Comparison of ENCODE assay signal across 1 mouse cellular context in genomic region chr17:74286140-74286730, GRCm38 (mm10).
TF ChIP-seq lines count a peak whose summit lies in the region.

No protein-coding gene starts in this region.

TF ChIP-seq in MEL, 35 proteins besides CTCF, POLR2A, EP300 and RAD21:
- TF ChIP-seq SMC3 (IDR thresholded peaks at IDR 0.05; ENCODE audit: low read depth, low read length) (no peak), POLR2AphosphoS5 (IDR thresholded peaks at IDR 0.05; ENCODE audit: borderline replicate concordance, low read depth, low read length) (no peak), HCFC1 (IDR thresholded peaks at IDR 0.05; ENCODE audit: low read depth, low read length) (no peak), ZMIZ1 (IDR thresholded peaks at IDR 0.05; ENCODE audit: low read depth, low read length) (peak; percentile 36; the same call in 1 of the 2 replicates), TCF12 (IDR thresholded peaks at IDR 0.05; ENCODE audit: low read depth, low read length) (peak; percentile 86), NELFE (IDR thresholded peaks at IDR 0.05; ENCODE audit: low read depth, low read length) (no peak), BHLHE40 (IDR thresholded peaks at IDR 0.05; ENCODE audit: borderline replicate concordance, low read depth, low read length) (peak; percentile 82), MXI1 (IDR thresholded peaks at IDR 0.05; ENCODE audit: low read depth, low read length) (peak; percentile 62), TBP (IDR thresholded peaks at IDR 0.05; ENCODE audit: low read depth, low read length) (peak; percentile 44; the same call in 1 of the 2 replicates), USF2 (IDR thresholded peaks at IDR 0.05; ENCODE audit: borderline replicate concordance in 1 of 2, insufficient read depth in 1 of 2, low read depth in 1 of 2, low read length in 2 of 2) (no peak; a peak in 1 of 4 replicates), ZNF384 (IDR thresholded peaks at IDR 0.05; ENCODE audit: low read depth, low read length) (peak; percentile 73), E2F4 (IDR thresholded peaks at IDR 0.05; ENCODE audit: borderline replicate concordance, low read depth, low read length) (no peak), GATA1 (IDR thresholded peaks at IDR 0.05; ENCODE audit: low read depth, low read length) (peak; percentile 76), MAZ (IDR thresholded peaks at IDR 0.05; ENCODE audit: low read depth, low read length) (0 out of 2 replicates have a peak, but pooled peaks have one; percentile 23), CHD1 (IDR thresholded peaks at IDR 0.05; ENCODE audit: low read depth, low read length) (peak; percentile 51; the same call in 1 of the 2 replicates), POLR2AphosphoS2 (IDR thresholded peaks at IDR 0.05; ENCODE audit: low read length) (no peak), MYB (IDR thresholded peaks at IDR 0.05; ENCODE audit: low read depth, low read length) (peak; percentile 90), GABPA (IDR thresholded peaks at IDR 0.05; ENCODE audit: low read depth, low read length) (no peak), ZC3H11A (IDR thresholded peaks at IDR 0.05; ENCODE audit: low read depth, low read length) (no peak), ETS1 (IDR thresholded peaks at IDR 0.05; ENCODE audit: low read depth, low read length) (peak; percentile 79), RCOR1 (IDR thresholded peaks at IDR 0.05; ENCODE audit: low read depth, low read length) (peak; percentile 48; the same call in 1 of the 2 replicates), ELF1 (IDR thresholded peaks at IDR 0.05; ENCODE audit: low read depth, low read length) (no peak), TAL1 (IDR thresholded peaks at IDR 0.05; ENCODE audit: low read length) (peak; percentile 4; the same call in 1 of the 2 replicates), MYC (IDR thresholded peaks at IDR 0.05; ENCODE audit: low read depth, low read length) (no peak), SIN3A (IDR thresholded peaks at IDR 0.05; ENCODE audit: low read length) (peak; percentile 90)
